Mouse (Mus musculus): ENCODE measurements around the gene R3hdm4.

R3hdm4 gene

GRCm38 (mm10) chr10:79942988-79943387, 22.0 kb upstream of the R3hdm4 start:
- DNase-seq (ENCODE audit: low spot score in 2 of 2) = no peak

- DNase-seq (ENCODE audit: low spot score in 2 of 2) = peak; percentile 93 to 94
Measured at GRCm38 (mm10) chr10:79940749-79941148, 19.7 kb upstream of the R3hdm4 start.

- no peak for DNase-seq (ENCODE audit: low spot score in 2 of 2)
Measured at GRCm38 (mm10) chr10:79937775-79938526, 16.9 kb upstream of the R3hdm4 start.

GRCm38 (mm10) chr10:79936911-79937441, 16.0 kb upstream of the R3hdm4 start:
- peak; percentile 89 to 91 for DNase-seq (ENCODE audit: low spot score in 2 of 2)

GRCm38 (mm10) chr10:79936284-79936910, 15.4 kb upstream of the R3hdm4 start:
- no peak for DNase-seq (ENCODE audit: low spot score in 2 of 2)

GRCm38 (mm10) chr10:79934794-79935569, 14.0 kb upstream of the R3hdm4 start:
- no peak for DNase-seq (ENCODE audit: low spot score in 2 of 2)

- peak in 1 of 2 experiments; percentile 44 for DNase-seq (ENCODE audit: low spot score in 2 of 2)
Measured at GRCm38 (mm10) chr10:79934272-79934721, 13.3 kb upstream of the R3hdm4 start.

- DNase-seq (ENCODE audit: low spot score in 2 of 2) = no peak
Measured at GRCm38 (mm10) chr10:79933861-79934260, 12.9 kb upstream of the R3hdm4 start.

GRCm38 (mm10) chr10:79933145-79933679, 12.2 kb upstream of the R3hdm4 start:
- DNase-seq (ENCODE audit: low spot score in 2 of 2) = no peak

GRCm38 (mm10) chr10:79932736-79933135, 11.7 kb upstream of the R3hdm4 start:
- DNase-seq (ENCODE audit: low spot score in 2 of 2) = no peak

- no peak for DNase-seq (ENCODE audit: low spot score in 2 of 2)
Measured at GRCm38 (mm10) chr10:79931797-79932196, 10.8 kb upstream of the R3hdm4 start.

GRCm38 (mm10) chr10:79930826-79931186, 9.8 kb upstream of the R3hdm4 start:
- no peak for DNase-seq (ENCODE audit: low spot score in 2 of 2)

GRCm38 (mm10) chr10:79929967-79930825, 9.2 kb upstream of the R3hdm4 start:
- no peak for DNase-seq (ENCODE audit: low spot score in 2 of 2)

GRCm38 (mm10) chr10:79928907-79929701, 8.1 kb upstream of the R3hdm4 start:
- DNase-seq (ENCODE audit: low spot score in 2 of 2) = no peak

- peak; percentile 60 to 67 for DNase-seq (ENCODE audit: low spot score in 2 of 2)
Measured at GRCm38 (mm10) chr10:79928030-79928694, 7.2 kb upstream of the R3hdm4 start.

- peak; percentile 71 to 72 for DNase-seq (ENCODE audit: low spot score in 2 of 2)
Measured at GRCm38 (mm10) chr10:79927324-79928029, 6.5 kb upstream of the R3hdm4 start.

- DNase-seq (ENCODE audit: low spot score in 2 of 2) = peak; percentile 88 to 89
Measured at GRCm38 (mm10) chr10:79926491-79927323, 5.7 kb upstream of the R3hdm4 start, which contains the start of gene Arid3a. Arid3a (plus strand) TSS chr10:79927043.
